Mouse (Mus musculus) ES-E14 (cell line): ENCODE measurements at regions not wholly inside any gene's neighbourhood (a gene's known extent, or its start where the extent isn't known, plus 50 kb on each side); places are given as distances from the start of the nearest gene placed in this dataset.

Experiments
- DNase-seq: peaks from one replicate; pipeline ENCODE4 v3.0.0-alpha.2; 2013; ENCODE audit warnings: low read depth, low spot score
- H3K27ac ChIP-seq: 2 replicates; pipeline ENCODE4 v1.5.1; 2012; ENCODE audit warnings: low read depth, mild to moderate bottlenecking, low read length, moderate library complexity, mixed read lengths; ENCODE audit not compliant: poor library complexity, insufficient read depth, severe bottlenecking
- H3K36me3 ChIP-seq: 2 replicates; pipeline ENCODE4 v1.6.1; 2012; ENCODE audit warnings: mild to moderate bottlenecking, low read length, moderate library complexity, mixed read lengths; ENCODE audit not compliant: control insufficient read depth, poor library complexity, insufficient read depth, severe bottlenecking
- H3K4me1 ChIP-seq, 2 experiments: fragments of 150-350 bp in 1 of 2; sonication (generic) in 1 of 2; 2 replicates each; pipeline ENCODE4 v1.6.1; 2012; ENCODE audit warnings: low read length in 2 of 2, mild to moderate bottlenecking in 1 of 2, mixed read lengths in 1 of 2; ENCODE audit not compliant: control insufficient read depth in 2 of 2, insufficient read depth in 2 of 2, poor library complexity in 1 of 2
- H3K4me3 ChIP-seq, 2 experiments: fragments of 150-350 bp in 1 of 2; sonication (generic) in 1 of 2; 2 replicates each; pipeline ENCODE4 v1.5.1; 2012; ENCODE audit warnings: low read length in 2 of 2, low read depth in 1 of 2, mild to moderate bottlenecking in 1 of 2, mixed read lengths in 1 of 2; ENCODE audit not compliant: insufficient read depth in 1 of 2, poor library complexity in 1 of 2, severe bottlenecking in 1 of 2
- H3K9ac ChIP-seq: 2 replicates; pipeline ENCODE4 v1.6.1; 2012; ENCODE audit warnings: low read depth, mild to moderate bottlenecking, low read length, mixed read lengths; ENCODE audit not compliant: poor library complexity, insufficient read depth, severe bottlenecking
- H3K9me3 ChIP-seq: fragments of 150-350 bp; sonication (generic); 2 replicates; pipeline ENCODE4 v1.6.1; 2012; ENCODE audit warnings: low read depth, mild to moderate bottlenecking, low read length; ENCODE audit not compliant: control insufficient read depth, insufficient read depth
- CHD2 ChIP-seq: IDR thresholded peaks from 2 replicates; pipeline ENCODE4 v1.6.1; 2014; ENCODE audit warnings: mild to moderate bottlenecking, low read depth, low read length, inconsistent platforms
- HCFC1 ChIP-seq: IDR thresholded peaks from 2 replicates; pipeline ENCODE4 v1.6.1; 2012; ENCODE audit warnings: low read length, inconsistent platforms, borderline replicate concordance; ENCODE audit not compliant: insufficient read depth
- MAFK ChIP-seq: IDR thresholded peaks from 2 replicates; pipeline ENCODE4 v1.6.1; 2014; ENCODE audit warnings: mild to moderate bottlenecking, low read depth, low read length, inconsistent platforms; ENCODE audit not compliant: insufficient read depth
- ZC3H11A ChIP-seq: IDR thresholded peaks from 2 replicates; pipeline ENCODE4 v1.6.1; 2012; ENCODE audit warnings: low read depth, mild to moderate bottlenecking, inconsistent platforms, low read length, borderline replicate concordance
- ZNF384 ChIP-seq: IDR thresholded peaks from 2 replicates; pipeline ENCODE4 v1.6.1; 2012; ENCODE audit warnings: low read depth, low read length, inconsistent platforms
- in situ Hi-C, 2 experiments: fragments of 600-800 bp; cut with MboI; formaldehyde crosslinking; loops; one replicate each; pipeline ENCODE4 v1.15.1; 2025; ENCODE audit warnings: low sequenced_read_pairs in 2 of 2, inconsistent platforms in 1 of 2; ENCODE audit not compliant: unreplicated experiment in 2 of 2

DNA sequence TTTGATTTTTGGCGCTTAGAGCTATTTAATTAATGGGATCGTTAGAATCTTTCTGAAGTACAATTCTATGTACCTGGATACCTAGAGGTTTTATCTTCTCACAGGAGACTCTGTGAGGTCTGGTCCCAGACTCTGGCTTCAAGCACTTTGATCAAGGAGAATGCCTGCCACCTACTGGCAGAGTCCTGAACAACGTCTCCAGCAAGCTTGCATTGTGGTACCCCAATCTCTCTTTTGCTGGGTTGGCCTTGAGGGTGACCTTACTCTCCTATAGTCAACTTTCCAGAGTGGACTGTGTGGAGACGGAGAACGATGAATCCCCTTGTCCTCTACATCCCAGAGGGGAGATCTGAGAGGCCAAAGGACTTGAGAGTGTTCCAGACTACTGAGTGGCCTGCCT is 173.5 kb downstream of the Thbs2 start:
- H3K9ac ChIP-seq, result no peak overlapping the region
- in situ Hi-C loops, result no loop called here
- H3K4me1 ChIP-seq, result no peaks in the 10 kb centered on the region
- no peak overlapping the region for H3K27ac ChIP-seq
- H3K9me3 ChIP-seq, result no peaks in the 10 kb centered on the region
- TF ChIP-seq ZC3H11A (peak; percentile 88), MAFK (no peak), CHD2 (no peak)
- H3K4me3 ChIP-seq, result no peak overlapping the region
- DNase-seq, result peak; percentile 42
- no peaks in the 10 kb centered on the region for H3K36me3 ChIP-seq

DNA sequence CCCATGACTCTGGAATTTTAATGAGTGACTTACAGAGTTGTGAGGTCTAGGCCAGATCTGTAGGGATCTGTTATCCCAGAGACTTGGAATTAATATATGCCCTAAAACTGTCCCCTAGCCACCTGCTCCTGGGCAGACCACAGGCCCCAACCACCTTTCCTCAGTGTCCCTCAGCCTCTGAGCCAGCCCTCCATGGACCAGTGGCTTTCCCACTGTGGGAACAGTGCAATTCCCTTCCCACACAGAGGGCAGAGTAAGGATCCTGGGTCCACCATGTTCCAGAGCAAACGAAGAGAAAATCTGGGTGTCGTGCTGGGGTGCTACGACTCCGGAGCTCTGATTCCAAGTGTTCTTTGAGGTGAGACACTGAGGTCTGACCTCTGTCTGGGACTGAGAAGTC is 174.7 kb downstream of the Thbs2 start:
- H3K9me3 ChIP-seq, result no peaks in the 10 kb centered on the region
- H3K4me1 ChIP-seq, result no peaks in the 10 kb centered on the region
- no peak overlapping the region for H3K27ac ChIP-seq
- TF ChIP-seq ZNF384 (no peak), HCFC1 (no peak), CHD2 (no peak), MAFK (no peak), ZC3H11A (no peak)
- in situ Hi-C loops, result loop anchor here in 1 of 2 experiments (10.0 kb wide), 1 partner anchor 285 kb away; no protein-coding TSS in a partner anchor
- H3K36me3 ChIP-seq, result no peaks in the 10 kb centered on the region
- DNase-seq, result no peak
- H3K9ac ChIP-seq, result no peak overlapping the region
- no peak overlapping the region for H3K4me3 ChIP-seq

DNA sequence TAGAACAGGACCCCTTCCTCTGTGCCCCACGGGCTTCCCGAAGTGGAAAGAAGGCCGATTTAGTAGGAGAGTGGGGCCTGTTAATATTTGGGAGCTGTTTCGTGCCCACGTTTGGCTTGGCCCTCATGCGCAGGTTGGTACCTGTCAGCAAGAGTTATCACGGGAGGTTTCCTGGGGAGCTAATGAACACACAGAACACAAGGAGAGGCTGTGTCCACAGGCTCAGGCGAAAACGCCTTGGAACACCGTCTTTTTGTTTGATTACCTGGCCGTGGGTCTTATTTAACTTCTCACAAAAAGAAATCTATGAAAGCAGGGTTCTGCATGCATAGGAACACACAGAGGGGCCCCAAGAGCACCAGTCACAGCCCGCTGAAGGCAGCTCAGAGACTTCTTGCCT is 175.8 kb downstream of the Thbs2 start:
- Histone ChIP-seq H3K9ac (no peak overlapping the region), H3K27ac (no peak overlapping the region), H3K9me3 (no peaks in the 10 kb centered on the region), H3K4me1 (no peaks in the 10 kb centered on the region), H3K36me3 (no peaks in the 10 kb centered on the region), H3K4me3 (no peak overlapping the region)
- DNase-seq, result no peak
- TF ChIP-seq ZC3H11A, result no peak
- in situ Hi-C loops, result loop anchor here in 1 of 2 experiments (10.0 kb wide), 1 partner anchor 283 kb away; no protein-coding TSS in a partner anchor

- Histone ChIP-seq H3K9me3 (no peaks in the 10 kb centered on the region), H3K9ac (no peak overlapping the region), H3K4me1 (no peaks in the 10 kb centered on the region), H3K36me3 (no peaks in the 10 kb centered on the region), H3K27ac (no peak overlapping the region), H3K4me3 (no peak overlapping the region)
- TF ChIP-seq MAFK, result no peak
- TF ChIP-seq CHD2, result no peak
- TF ChIP-seq HCFC1, result no peak
- TF ChIP-seq ZNF384, result no peak
- no peak for TF ChIP-seq ZC3H11A
- in situ Hi-C loops, result loop anchor here in 1 of 2 experiments (10.0 kb wide), 1 partner anchor 283 kb away; no protein-coding TSS in a partner anchor
- no peak for DNase-seq
These were observed 176.7 kb downstream of the Thbs2 start for GRCm38 (mm10) chr17:14517368-14517767.

DNA sequence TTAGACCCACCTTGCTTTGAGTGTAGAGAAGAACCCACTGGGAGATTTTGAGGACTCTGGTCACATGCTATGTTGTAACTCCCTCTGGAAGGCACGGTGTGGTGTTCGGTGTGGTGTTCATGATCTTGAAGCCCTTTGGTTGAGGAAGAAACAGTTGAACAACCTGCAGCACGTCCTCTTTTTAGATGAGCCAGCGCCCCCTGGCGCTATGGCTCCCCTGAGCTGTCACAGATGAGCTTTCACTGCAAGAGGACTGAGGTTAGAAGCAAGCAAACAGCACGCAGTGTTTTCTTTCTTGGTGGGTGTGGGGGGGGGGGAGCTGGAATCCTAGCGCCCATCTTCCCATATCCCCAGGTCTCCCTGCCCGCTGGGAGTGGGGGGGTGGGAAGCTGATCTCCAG is 177.9 kb downstream of the Thbs2 start:
- Histone ChIP-seq H3K27ac (no peak overlapping the region), H3K9me3 (no peaks in the 10 kb centered on the region), H3K4me3 (no peak overlapping the region), H3K9ac (no peak overlapping the region), H3K4me1 (no peaks in the 10 kb centered on the region), H3K36me3 (no peaks in the 10 kb centered on the region)
- TF ChIP-seq ZNF384 (no peak), HCFC1 (no peak), CHD2 (no peak), MAFK (no peak), ZC3H11A (no peak)
- DNase-seq, result no peak
- in situ Hi-C loops, result loop anchor here in 1 of 2 experiments (10.0 kb wide), 1 partner anchor 281 kb away; no protein-coding TSS in a partner anchor
